Mouse (Mus musculus) kidney, adult 2 months (tissue): ENCODE data around the gene Kank2.

Experiments used
- CTCF ChIP-seq: fragments of 200-500 bp; conservative IDR thresholded peaks from 2 replicates; pipeline ENCODE4 v1.5.1; 2011; ENCODE audit warnings: low read depth, mild to moderate bottlenecking, control low read depth, low read length, moderate library complexity, mixed read lengths; ENCODE audit not compliant: insufficient read depth, insufficient read length
- POLR2A ChIP-seq: fragments of 200-500 bp; IDR thresholded peaks from one replicate; pipeline ENCODE4 v1.6.1; 2011; ENCODE audit warnings: low read depth, low read length, control low read depth

- TF ChIP-seq CTCF (no peak), POLR2A (no peak)
Observed at GRCm38 (mm10) chr9:21816716-21817305, 18.3 kb upstream of the Kank2 start.
